Mouse (Mus musculus): ENCODE data around the gene Plb1.

- TF ChIP-seq POLR2A (IDR thresholded peaks at IDR 0.05; ENCODE audit: extremely low read depth, insufficient read depth, low read length) = no peak
- no peak for TF ChIP-seq CTCF (IDR thresholded peaks at IDR 0.05; ENCODE audit: low read depth, low read length)
These were observed at the start of gene Plb1 for GRCm38 (mm10) chr5:32232474-32232873.

All from liver, adult 2 months (tissue).